Mouse (Mus musculus): ENCODE results near the gene Sept10. TPM values are rescaled to one million over a fixed set of nuclear protein-coding genes. Genes with fewer than 3 reads are reported as not detected.

The Sept10 gene
- polyA plus RNA-seq, 1 experiment from 2014 or later: 40.1 TPM

DNA sequence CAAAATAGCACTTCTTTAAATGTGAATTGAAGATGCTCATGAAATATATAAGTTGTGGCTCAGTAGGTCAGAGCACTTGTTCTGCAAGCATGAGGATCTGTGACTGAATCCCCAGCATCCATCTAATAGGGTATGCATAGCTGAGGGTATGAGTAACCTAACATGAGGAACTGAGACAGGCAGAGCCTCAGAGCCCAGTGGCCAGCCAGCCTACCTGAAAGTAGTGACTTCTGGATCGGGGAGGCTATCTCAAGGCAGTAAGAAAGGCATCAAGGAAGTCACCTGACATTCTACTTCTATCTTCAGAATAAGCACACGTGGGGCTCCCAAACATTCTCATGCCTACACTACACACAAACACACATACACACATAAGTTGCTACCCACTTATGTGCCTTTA is 3.5 kb upstream of the Sept10 start:
- WGBS: 81% methylated on average over 2 of the region's 2 CpGs
- H3K4me2 ChIP-seq (ENCODE audit: low read length): no peak overlapping the region

DNA sequence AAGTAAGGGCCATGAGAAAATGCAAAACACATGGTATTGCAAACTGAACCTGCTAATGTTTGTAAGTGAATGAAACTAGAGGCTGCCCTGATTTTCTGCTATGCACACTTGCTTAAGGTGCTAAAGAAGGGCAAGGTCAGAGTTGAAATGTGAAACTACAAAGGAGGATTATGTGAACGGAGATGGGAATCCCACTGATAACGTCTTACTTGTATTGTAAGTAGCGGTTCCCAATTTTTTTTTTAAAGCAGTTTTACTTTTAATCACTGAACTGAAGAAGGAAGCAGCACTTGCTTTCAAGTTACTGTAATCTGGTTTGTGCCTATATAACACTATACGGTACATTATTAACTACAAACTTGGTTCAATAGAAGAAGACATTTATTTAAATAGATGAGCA is 2.2 kb upstream of the Sept10 start:
- 78% methylated on average over 4 of the region's 4 CpGs for WGBS
- Histone ChIP-seq H3K9me3 (ENCODE audit: control insufficient read depth, low read length) (no peaks in the 10 kb centered on the region), H3K36me3 (ENCODE audit: control insufficient read depth, insufficient read depth, low read length) (no peaks in the 10 kb centered on the region), H3K27ac (replicated peaks in 1 of 2; ENCODE audit: control insufficient read depth in 1 of 2, insufficient read depth in 1 of 2, low read depth in 2 of 2, low read length in 2 of 2) (no peak overlapping the region), H3K4me2 (ENCODE audit: low read length) (peak overlapping the region; percentile 98), H3K27me3 (ENCODE audit: control insufficient read depth, insufficient read depth, low read length) (no peaks in the 10 kb centered on the region), H3K4me1 (ENCODE audit: control insufficient read depth in 2 of 2, insufficient read depth in 2 of 2, low read length in 2 of 2) (peaks cover 8 to 16% of the 10 kb centered on the region in 2 experiments; a peak in 2 of 4 replicates), H3K4me3 (ENCODE audit: control insufficient read depth in 1 of 2, insufficient read depth in 1 of 2, low read depth in 1 of 2, low read length in 2 of 2) (no peak overlapping the region), H3K9ac (ENCODE audit: low read length) (no peak overlapping the region)
- ATAC-seq (ENCODE audit: insufficient number of reproducible peaks, insufficient read depth, low FRiP score, low read depth): no peak

More for the DNA sequence above, 3.5 kb upstream of the Sept10 start:
- H3K27ac ChIP-seq (replicated peaks in 1 of 2; ENCODE audit: control insufficient read depth in 1 of 2, insufficient read depth in 1 of 2, low read depth in 2 of 2, low read length in 2 of 2): no peak overlapping the region
- ATAC-seq (ENCODE audit: insufficient number of reproducible peaks, insufficient read depth, low FRiP score, low read depth): no peak
- H3K36me3 ChIP-seq (ENCODE audit: control insufficient read depth, insufficient read depth, low read length): no peaks in the 10 kb centered on the region
- H3K9me3 ChIP-seq (ENCODE audit: control insufficient read depth, low read length): no peaks in the 10 kb centered on the region
- no peaks in the 10 kb centered on the region for H3K27me3 ChIP-seq (ENCODE audit: control insufficient read depth, insufficient read depth, low read length)
- peaks cover 8 to 15% of the 10 kb centered on the region in 2 experiments; a peak in 2 of 4 replicates for H3K4me1 ChIP-seq (ENCODE audit: control insufficient read depth in 2 of 2, insufficient read depth in 2 of 2, low read length in 2 of 2)
- H3K9ac ChIP-seq (ENCODE audit: low read length): no peak overlapping the region
- no peak overlapping the region for H3K4me3 ChIP-seq (ENCODE audit: control insufficient read depth in 1 of 2, insufficient read depth in 1 of 2, low read depth in 1 of 2, low read length in 2 of 2)

DNA sequence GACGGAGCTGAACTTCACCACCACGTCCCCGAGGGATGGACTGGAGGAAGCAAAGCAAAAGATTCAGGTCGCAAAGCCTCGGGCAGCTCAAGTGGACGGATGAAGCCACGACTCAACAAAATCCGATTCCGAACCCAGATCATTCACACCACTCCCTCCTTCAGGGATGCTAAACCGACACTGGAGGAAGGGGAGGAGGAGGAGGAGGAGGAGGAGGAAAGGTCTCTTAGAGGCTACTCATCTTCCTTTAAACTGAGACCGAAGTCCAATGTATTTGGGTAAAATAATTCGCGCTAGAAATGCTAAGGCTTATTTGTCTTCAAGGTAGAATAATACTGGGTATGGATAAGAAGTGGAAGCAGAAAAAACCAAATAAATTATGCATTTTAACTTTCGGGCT is 1.7 kb upstream of the Sept10 start:
- Histone ChIP-seq H3K27ac (replicated peaks in 1 of 2; ENCODE audit: control insufficient read depth in 1 of 2, insufficient read depth in 1 of 2, low read depth in 2 of 2, low read length in 2 of 2) (no peak overlapping the region), H3K4me1 (ENCODE audit: control insufficient read depth in 2 of 2, insufficient read depth in 2 of 2, low read length in 2 of 2) (peaks cover 8 to 18% of the 10 kb centered on the region in 2 experiments; a peak in 2 of 4 replicates), H3K27me3 (ENCODE audit: control insufficient read depth, insufficient read depth, low read length) (no peaks in the 10 kb centered on the region), H3K9me3 (ENCODE audit: control insufficient read depth, low read length) (no peaks in the 10 kb centered on the region), H3K4me2 (ENCODE audit: low read length) (peak overlapping the region; percentile 98), H3K36me3 (ENCODE audit: control insufficient read depth, insufficient read depth, low read length) (no peaks in the 10 kb centered on the region), H3K9ac (ENCODE audit: low read length) (peak overlapping the region; percentile 93), H3K4me3 (ENCODE audit: control insufficient read depth in 1 of 2, insufficient read depth in 1 of 2, low read depth in 1 of 2, low read length in 2 of 2) (peak overlapping the region; percentile 83 to 84)
- no peak for ATAC-seq (ENCODE audit: insufficient number of reproducible peaks, insufficient read depth, low FRiP score, low read depth)
- WGBS: 52% methylated on average over 14 of the region's 14 CpGs

DNA sequence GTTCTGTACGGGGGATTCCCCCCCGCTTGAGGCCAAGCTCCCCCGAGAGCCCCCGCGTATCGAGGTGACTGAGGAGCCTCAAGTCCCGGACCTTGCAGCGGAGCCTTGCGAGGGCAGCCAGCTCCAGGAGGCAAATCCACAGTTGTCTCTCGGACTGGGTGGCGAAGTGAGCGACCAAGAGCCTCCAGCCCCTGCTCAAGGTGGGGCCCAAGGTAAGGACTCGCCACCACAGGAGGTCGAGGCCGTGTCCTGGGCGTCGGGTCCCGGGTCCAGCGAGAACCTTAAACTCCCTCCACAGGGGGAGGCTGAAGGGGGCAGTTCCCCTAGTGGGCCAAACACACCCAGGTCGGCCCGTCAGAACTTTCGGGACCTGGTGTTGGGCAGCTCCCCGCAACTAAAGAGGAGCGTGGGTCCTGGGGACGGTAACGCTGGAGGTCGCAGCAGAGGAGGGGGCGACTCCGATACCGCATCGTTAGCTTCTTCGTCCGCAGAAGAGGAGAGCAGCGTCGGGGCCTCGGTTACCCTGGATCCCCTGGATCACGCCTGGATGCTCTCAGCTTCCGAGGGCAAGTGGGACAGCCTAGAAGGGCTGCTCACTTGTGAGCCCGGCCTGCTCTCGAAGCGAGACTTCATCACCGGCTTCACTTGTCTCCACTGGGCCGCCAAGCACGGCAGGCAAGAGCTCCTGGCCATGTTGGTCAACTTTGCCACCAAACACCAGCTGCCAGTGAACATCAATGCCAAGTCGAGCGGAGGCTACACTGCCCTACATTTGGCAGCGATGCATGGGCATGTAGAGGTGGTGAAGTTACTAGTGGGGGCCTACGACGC is 839 bp upstream of the Sept10 start:
- H3K36me3 ChIP-seq (ENCODE audit: control insufficient read depth, insufficient read depth, low read length): no peaks in the 10 kb centered on the region
- peaks cover 8 to 18% of the 10 kb centered on the region in 2 experiments; a peak in 2 of 4 replicates for H3K4me1 ChIP-seq (ENCODE audit: control insufficient read depth in 2 of 2, insufficient read depth in 2 of 2, low read length in 2 of 2)
- 2% methylated on average over 48 of the region's 49 CpGs for WGBS
- ATAC-seq (ENCODE audit: insufficient number of reproducible peaks, insufficient read depth, low FRiP score, low read depth): 0 out of 2 replicates have a peak, but pooled peaks have one; percentile 5
- H3K27ac ChIP-seq (replicated peaks in 1 of 2; ENCODE audit: control insufficient read depth in 1 of 2, insufficient read depth in 1 of 2, low read depth in 2 of 2, low read length in 2 of 2): peak overlapping the region in 1 of 2 experiments; percentile 92; a peak in 2 of 4 replicates
- H3K4me3 ChIP-seq (ENCODE audit: control insufficient read depth in 1 of 2, insufficient read depth in 1 of 2, low read depth in 1 of 2, low read length in 2 of 2): peak overlapping the region; percentile 83 to 84
- no peaks in the 10 kb centered on the region for H3K9me3 ChIP-seq (ENCODE audit: control insufficient read depth, low read length)
- no peaks in the 10 kb centered on the region for H3K27me3 ChIP-seq (ENCODE audit: control insufficient read depth, insufficient read depth, low read length)
- peak overlapping the region; percentile 98 for H3K4me2 ChIP-seq (ENCODE audit: low read length)
- peak overlapping the region; percentile 93 for H3K9ac ChIP-seq (ENCODE audit: low read length)

DNA sequence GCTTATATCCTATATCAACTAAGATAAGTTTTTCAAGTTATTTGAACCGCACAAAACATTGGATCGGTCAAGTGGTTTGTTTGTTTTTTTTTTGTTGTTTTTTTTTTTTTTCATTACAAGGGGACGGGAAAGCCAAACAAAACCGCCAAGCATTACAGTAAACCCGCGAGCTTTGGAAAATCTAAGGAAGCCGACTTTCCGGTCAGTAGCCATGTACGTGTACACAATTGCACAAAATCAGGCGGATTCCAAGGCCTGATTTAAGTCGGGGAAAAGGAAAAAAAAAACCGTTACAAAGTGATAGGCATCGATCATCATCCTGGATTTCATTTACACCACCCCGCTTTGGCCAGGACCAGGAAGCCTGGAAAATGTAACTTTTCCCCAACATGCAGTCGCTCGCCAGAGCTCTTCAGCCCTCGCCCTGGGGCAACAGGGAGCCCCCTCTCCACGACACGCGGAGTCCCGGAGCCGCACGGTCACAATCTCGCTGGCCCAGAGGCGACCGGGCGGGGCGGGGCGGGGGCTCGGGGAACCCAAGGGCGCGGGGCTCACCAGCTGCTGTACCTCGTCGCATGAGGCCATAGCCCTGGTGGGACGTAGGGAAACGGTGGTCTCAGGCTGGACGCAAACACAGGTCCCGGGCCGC is 699 bp downstream of the Sept10 start:
- Histone ChIP-seq H3K9me3 (ENCODE audit: control insufficient read depth, low read length) (no peaks in the 10 kb centered on the region), H3K4me1 (ENCODE audit: control insufficient read depth in 2 of 2, insufficient read depth in 2 of 2, low read length in 2 of 2) (peaks cover 8 to 18% of the 10 kb centered on the region in 2 experiments; a peak in 2 of 4 replicates), H3K4me2 (ENCODE audit: low read length) (peak overlapping the region; percentile 98), H3K27ac (replicated peaks in 1 of 2; ENCODE audit: control insufficient read depth in 1 of 2, insufficient read depth in 1 of 2, low read depth in 2 of 2, low read length in 2 of 2) (peak overlapping the region; percentile 84 to 92), H3K4me3 (ENCODE audit: control insufficient read depth in 1 of 2, insufficient read depth in 1 of 2, low read depth in 1 of 2, low read length in 2 of 2) (peak overlapping the region; percentile 83 to 84), H3K27me3 (ENCODE audit: control insufficient read depth, insufficient read depth, low read length) (no peaks in the 10 kb centered on the region), H3K36me3 (ENCODE audit: control insufficient read depth, insufficient read depth, low read length) (no peaks in the 10 kb centered on the region), H3K9ac (ENCODE audit: low read length) (peak overlapping the region; percentile 93)
- under 1% methylated on average over 39 of the region's 39 CpGs for WGBS
- ATAC-seq (ENCODE audit: insufficient number of reproducible peaks, insufficient read depth, low FRiP score, low read depth): no peak

GRCm38 (mm10) chr10:59200011-59200410 is 21.6 kb downstream of the Sept10 start:
- no peak overlapping the region for H3K27ac ChIP-seq (replicated peaks in 1 of 2; ENCODE audit: control insufficient read depth in 1 of 2, insufficient read depth in 1 of 2, low read depth in 2 of 2, low read length in 2 of 2)
- no peak overlapping the region for H3K9ac ChIP-seq (ENCODE audit: low read length)
- H3K9me3 ChIP-seq (ENCODE audit: control insufficient read depth, low read length): no peaks in the 10 kb centered on the region
- no peak for ATAC-seq (ENCODE audit: insufficient number of reproducible peaks, insufficient read depth, low FRiP score, low read depth)
- no peak overlapping the region for H3K4me2 ChIP-seq (ENCODE audit: low read length)
- no peaks in the 10 kb centered on the region for H3K36me3 ChIP-seq (ENCODE audit: control insufficient read depth, insufficient read depth, low read length)
- H3K4me1 ChIP-seq (ENCODE audit: control insufficient read depth in 2 of 2, insufficient read depth in 2 of 2, low read length in 2 of 2): peaks cover 0 to 3% of the 10 kb centered on the region in 2 experiments; a peak in 1 of 4 replicates
- no peak overlapping the region for H3K4me3 ChIP-seq (ENCODE audit: control insufficient read depth in 1 of 2, insufficient read depth in 1 of 2, low read depth in 1 of 2, low read length in 2 of 2)
- no peaks in the 10 kb centered on the region for H3K27me3 ChIP-seq (ENCODE audit: control insufficient read depth, insufficient read depth, low read length)

GRCm38 (mm10) chr10:59196763-59197162 is 24.9 kb downstream of the Sept10 start:
- Histone ChIP-seq H3K9me3 (ENCODE audit: control insufficient read depth, low read length) (no peaks in the 10 kb centered on the region), H3K36me3 (ENCODE audit: control insufficient read depth, insufficient read depth, low read length) (no peaks in the 10 kb centered on the region), H3K27me3 (ENCODE audit: control insufficient read depth, insufficient read depth, low read length) (no peaks in the 10 kb centered on the region), H3K4me3 (ENCODE audit: control insufficient read depth in 1 of 2, insufficient read depth in 1 of 2, low read depth in 1 of 2, low read length in 2 of 2) (no peak overlapping the region), H3K4me2 (ENCODE audit: low read length) (no peak overlapping the region), H3K9ac (ENCODE audit: low read length) (no peak overlapping the region), H3K4me1 (ENCODE audit: control insufficient read depth in 2 of 2, insufficient read depth in 2 of 2, low read length in 2 of 2) (peaks cover 0 to 3% of the 10 kb centered on the region in 2 experiments; a peak in 1 of 4 replicates), H3K27ac (replicated peaks in 1 of 2; ENCODE audit: control insufficient read depth in 1 of 2, insufficient read depth in 1 of 2, low read depth in 2 of 2, low read length in 2 of 2) (no peak overlapping the region)
- WGBS: 78% methylated on average over 3 of the region's 3 CpGs
- ATAC-seq (ENCODE audit: insufficient number of reproducible peaks, insufficient read depth, low FRiP score, low read depth): no peak
